Mouse (Mus musculus) thymus, postnatal 25 days (tissue): ENCODE data around the gene Synrg.

ENCODE experiments used
- DNase-seq: peaks from one replicate; pipeline ENCODE4 v3.0.0; 2022

Gene Synrg

GRCm38 (mm10) chr11:84044988-84045387 lies 80.8 kb downstream of the Synrg start:
- no peak for DNase-seq

GRCm38 (mm10) chr11:84047270-84047669 lies 83.0 kb downstream of the Synrg start:
- DNase-seq, result no peak

GRCm38 (mm10) chr11:84048411-84048810 lies 84.2 kb downstream of the Synrg start:
- DNase-seq, result no peak

GRCm38 (mm10) chr11:84053055-84053454 lies 88.8 kb downstream of the Synrg start:
- no peak for DNase-seq

- no peak for DNase-seq
Observed at GRCm38 (mm10) chr11:84053524-84054163, 89.4 kb downstream of the Synrg start.

GRCm38 (mm10) chr11:84057418-84057817 lies 93.2 kb downstream of the Synrg start:
- DNase-seq, result no peak

- no peak for DNase-seq
Observed at GRCm38 (mm10) chr11:84059784-84060183, 95.6 kb downstream of the Synrg start.

GRCm38 (mm10) chr11:84060635-84061034 lies 96.4 kb downstream of the Synrg start:
- no peak for DNase-seq

GRCm38 (mm10) chr11:84061881-84062280 lies 97.7 kb downstream of the Synrg start:
- DNase-seq, result no peak

- no peak for DNase-seq
Observed at GRCm38 (mm10) chr11:84062805-84063204, 98.6 kb downstream of the Synrg start.

- DNase-seq, result no peak
Observed at GRCm38 (mm10) chr11:84063631-84064209, 99.5 kb downstream of the Synrg start.

- DNase-seq, result no peak
Observed at GRCm38 (mm10) chr11:84066071-84066481, 101.8 kb downstream of the Synrg start.

GRCm38 (mm10) chr11:84066927-84067645 lies 102.9 kb downstream of the Synrg start:
- DNase-seq, result peak; percentile 6

GRCm38 (mm10) chr11:84067720-84068190 lies 103.5 kb downstream of the Synrg start:
- DNase-seq, result no peak

- peak; percentile 62 for DNase-seq
Observed at GRCm38 (mm10) chr11:84068191-84069033, 104.2 kb downstream of the Synrg start.

- DNase-seq, result peak; percentile 4
Observed at GRCm38 (mm10) chr11:84069034-84069370, 104.8 kb downstream of the Synrg start, which contains the start of gene Dusp14. Dusp14 (minus strand) TSS chr11:84069261.

- no peak for DNase-seq
Observed at GRCm38 (mm10) chr11:84072904-84073651, 108.8 kb downstream of the Synrg start.

GRCm38 (mm10) chr11:84073816-84074764 lies 109.9 kb downstream of the Synrg start:
- no peak for DNase-seq

- no peak for DNase-seq
Observed at GRCm38 (mm10) chr11:84077008-84077407, 112.8 kb downstream of the Synrg start.

GRCm38 (mm10) chr11:84078601-84079000 lies 114.4 kb downstream of the Synrg start:
- no peak for DNase-seq

GRCm38 (mm10) chr11:84079361-84079760 lies 115.1 kb downstream of the Synrg start:
- no peak for DNase-seq
